Mouse (Mus musculus) forebrain, postnatal 0 days (tissue): ENCODE results near the gene Znrf2. TPM values are rescaled to one million over a fixed set of nuclear protein-coding genes. Genes with fewer than 3 reads are reported as not detected.
"Not testable (repeated sequence)": the region's sequence is repeated elsewhere in the genome, so short reads cannot be mapped to it uniquely, and the experiment has no call there.

Source experiments
- ATAC-seq: fragments of 200-750 bp; cut with Nextera tagmentation; 2 replicates; pipeline ENCODE4 v1.8.0; 2017; ENCODE audit warnings: mild to moderate bottlenecking, moderate library complexity
- DNase-seq: peaks from one replicate; pipeline ENCODE4 v3.0.0-alpha.2; 2015
- H3K27ac ChIP-seq: fragments of 300-500 bp; sonication (generic); 2 replicates; pipeline ENCODE4 v1.5.1; 2014; ENCODE audit warnings: low read depth, mild to moderate bottlenecking, antibody characterized with exemption, low read length, moderate library complexity, mixed read lengths
- H3K27me3 ChIP-seq: fragments of 300-500 bp; sonication (generic); 2 replicates; pipeline ENCODE4 v1.6.1; 2014; ENCODE audit warnings: mild to moderate bottlenecking, low read length, mixed read lengths; ENCODE audit not compliant: insufficient read depth
- H3K36me3 ChIP-seq: fragments of 300-500 bp; sonication (generic); 2 replicates; pipeline ENCODE4 v1.6.1; 2014; ENCODE audit warnings: mild to moderate bottlenecking, moderate library complexity; ENCODE audit not compliant: insufficient read depth
- H3K4me1 ChIP-seq: fragments of 300-500 bp; sonication (generic); 2 replicates; pipeline ENCODE4 v1.6.1; 2014; ENCODE audit warnings: antibody characterized with exemption; ENCODE audit not compliant: insufficient read depth
- H3K4me2 ChIP-seq: fragments of 300-500 bp; sonication (generic); 2 replicates; pipeline ENCODE4 v1.6.1; 2014; ENCODE audit warnings: low read depth, mild to moderate bottlenecking, moderate library complexity
- H3K4me3 ChIP-seq: fragments of 300-500 bp; sonication (generic); 2 replicates; pipeline ENCODE4 v1.5.1; 2014; ENCODE audit warnings: low read depth, low read length, mixed read lengths
- H3K9ac ChIP-seq: fragments of 300-500 bp; sonication (generic); 2 replicates; pipeline ENCODE4 v1.6.1; 2014; ENCODE audit warnings: mild to moderate bottlenecking
- H3K9me3 ChIP-seq: fragments of 300-500 bp; sonication (generic); 2 replicates; pipeline ENCODE4 v1.6.1; 2016; ENCODE audit warnings: low read length
- CTCF ChIP-seq: sonication (generic); IDR thresholded peaks from 2 replicates; pipeline ENCODE4 v1.5.1; 2016; ENCODE audit warnings: antibody characterized with exemption, control low read depth, low read depth
- WGBS: fragments of 180-500 bp; shearing (Covaris S2); extraction: QIAGEN DNeasy Blood & Tissue Kit; methylation state at CpG from one replicate; pipeline ENCODE4 v1.1.7; 2014; 5-methylcytosine and 5-hydroxymethylcytosine counted together
- polyA plus RNA-seq: library from polyadenylated mRNA; unstranded; fragments of >200 nt; fragmentation: Nextera tagmentation; extraction: Ambion mirVana; gene quantifications from 2 replicates; pipeline ENCODE4 v1.2.1, GENCODE M21; 2015
- total RNA-seq: library from RNA; depleted of rRNA; stranded (reverse); fragments of >200 nt; gene quantifications from 2 replicates; pipeline ENCODE4 v1.2.3, GENCODE M21; 2014

Znrf2 gene
- total and polyA plus RNA-seq, 2 experiments from 2014 or later: 13.1 to 83.8 TPM

GRCm38 (mm10) chr6:54848546-54848945 is 31.8 kb downstream of the Znrf2 start:
- no peak for TF ChIP-seq CTCF
- H3K4me2 ChIP-seq: no peak overlapping the region
- H3K36me3 ChIP-seq: no peaks in the 10 kb centered on the region
- peaks cover 3% of the 10 kb centered on the region for H3K4me1 ChIP-seq
- H3K4me3 ChIP-seq: no peak overlapping the region
- DNase-seq: no peak
- no peaks in the 10 kb centered on the region for H3K27me3 ChIP-seq
- H3K9me3 ChIP-seq: no peaks in the 10 kb centered on the region
- no peak for ATAC-seq
- WGBS: 83% methylated on average over 3 of the region's 3 CpGs
- no peak overlapping the region for H3K27ac ChIP-seq
- H3K9ac ChIP-seq: no peak overlapping the region

GRCm38 (mm10) chr6:54849179-54850156 is 32.8 kb downstream of the Znrf2 start:
- no peak overlapping the region for H3K27ac ChIP-seq
- no peaks in the 10 kb centered on the region for H3K9me3 ChIP-seq
- no peak overlapping the region for H3K4me3 ChIP-seq
- H3K9ac ChIP-seq: no peak overlapping the region
- H3K4me2 ChIP-seq: no peak overlapping the region
- H3K27me3 ChIP-seq: no peaks in the 10 kb centered on the region
- peaks cover 3% of the 10 kb centered on the region for H3K4me1 ChIP-seq
- no peaks in the 10 kb centered on the region for H3K36me3 ChIP-seq
- no peak for ATAC-seq
- no peak for TF ChIP-seq CTCF
- WGBS: 44% methylated on average over 4 of the region's 4 CpGs
- no peak for DNase-seq

GRCm38 (mm10) chr6:54851778-54852177 is 35.1 kb downstream of the Znrf2 start:
- no peaks in the 10 kb centered on the region for H3K9me3 ChIP-seq
- no peak overlapping the region for H3K4me2 ChIP-seq
- ATAC-seq: no peak
- no peak for TF ChIP-seq CTCF
- no peaks in the 10 kb centered on the region for H3K36me3 ChIP-seq
- H3K4me3 ChIP-seq: no peak overlapping the region
- H3K4me1 ChIP-seq: peaks cover 3% of the 10 kb centered on the region
- 61% methylated on average over 4 of the region's 4 CpGs for WGBS
- no peak overlapping the region for H3K27ac ChIP-seq
- H3K27me3 ChIP-seq: no peaks in the 10 kb centered on the region
- no peak overlapping the region for H3K9ac ChIP-seq
- no peak for DNase-seq

GRCm38 (mm10) chr6:54852669-54853068 is 36.0 kb downstream of the Znrf2 start:
- Histone ChIP-seq H3K4me1 (peaks cover 3% of the 10 kb centered on the region), H3K27ac (no peak overlapping the region), H3K27me3 (no peaks in the 10 kb centered on the region), H3K9ac (no peak overlapping the region), H3K4me2 (no peak overlapping the region), H3K9me3 (no peaks in the 10 kb centered on the region), H3K4me3 (no peak overlapping the region), H3K36me3 (no peaks in the 10 kb centered on the region)
- 5% methylated on average over 3 of the region's 3 CpGs for WGBS
- no peak for TF ChIP-seq CTCF
- no peak for DNase-seq
- ATAC-seq: no peak

- H3K27me3 ChIP-seq: no peaks in the 10 kb centered on the region
- no peak for ATAC-seq
- WGBS: 50% methylated on average over 4 of the region's 4 CpGs
These were observed 38.1 kb downstream of the Znrf2 start for GRCm38 (mm10) chr6:54854859-54855258.

GRCm38 (mm10) chr6:54855801-54856583 is 39.3 kb downstream of the Znrf2 start:
- H3K4me1 ChIP-seq: peaks cover 3% of the 10 kb centered on the region
- H3K27me3 ChIP-seq: no peaks in the 10 kb centered on the region
- ATAC-seq (no peak), DNase-seq (no peak)
- no peak overlapping the region for H3K4me3 ChIP-seq
- 73% methylated on average over 4 of the region's 4 CpGs for WGBS
- no peak overlapping the region for H3K27ac ChIP-seq
- H3K9me3 ChIP-seq: no peaks in the 10 kb centered on the region
- no peak for TF ChIP-seq CTCF
- H3K4me2 ChIP-seq: no peak overlapping the region
- H3K36me3 ChIP-seq: no peaks in the 10 kb centered on the region
- no peak overlapping the region for H3K9ac ChIP-seq

More at GRCm38 (mm10) chr6:54854859-54855258, 38.1 kb downstream of the Znrf2 start:
- DNase-seq: no peak
- no peak overlapping the region for H3K9ac ChIP-seq
- no peak overlapping the region for H3K4me2 ChIP-seq
- no peak overlapping the region for H3K4me3 ChIP-seq
- H3K4me1 ChIP-seq: peaks cover 3% of the 10 kb centered on the region
- no peak for TF ChIP-seq CTCF
- no peaks in the 10 kb centered on the region for H3K9me3 ChIP-seq
- no peak overlapping the region for H3K27ac ChIP-seq
- H3K36me3 ChIP-seq: no peaks in the 10 kb centered on the region

- not testable (repeated sequence) for H3K27ac ChIP-seq, H3K9ac ChIP-seq, H3K4me3 ChIP-seq, H3K9me3 ChIP-seq, H3K4me2 ChIP-seq, H3K36me3 ChIP-seq, H3K27me3 ChIP-seq, DNase-seq, H3K4me1 ChIP-seq, ATAC-seq
- 97% methylated on average over 5 of the region's 5 CpGs for WGBS
These were observed 42.4 kb downstream of the Znrf2 start for GRCm38 (mm10) chr6:54859159-54859558.
